Mouse (Mus musculus): ENCODE data around the gene Sept1.
A peak's percentile ranks its signal among the peaks of the same experiment; 100 is the strongest.

DNA sequence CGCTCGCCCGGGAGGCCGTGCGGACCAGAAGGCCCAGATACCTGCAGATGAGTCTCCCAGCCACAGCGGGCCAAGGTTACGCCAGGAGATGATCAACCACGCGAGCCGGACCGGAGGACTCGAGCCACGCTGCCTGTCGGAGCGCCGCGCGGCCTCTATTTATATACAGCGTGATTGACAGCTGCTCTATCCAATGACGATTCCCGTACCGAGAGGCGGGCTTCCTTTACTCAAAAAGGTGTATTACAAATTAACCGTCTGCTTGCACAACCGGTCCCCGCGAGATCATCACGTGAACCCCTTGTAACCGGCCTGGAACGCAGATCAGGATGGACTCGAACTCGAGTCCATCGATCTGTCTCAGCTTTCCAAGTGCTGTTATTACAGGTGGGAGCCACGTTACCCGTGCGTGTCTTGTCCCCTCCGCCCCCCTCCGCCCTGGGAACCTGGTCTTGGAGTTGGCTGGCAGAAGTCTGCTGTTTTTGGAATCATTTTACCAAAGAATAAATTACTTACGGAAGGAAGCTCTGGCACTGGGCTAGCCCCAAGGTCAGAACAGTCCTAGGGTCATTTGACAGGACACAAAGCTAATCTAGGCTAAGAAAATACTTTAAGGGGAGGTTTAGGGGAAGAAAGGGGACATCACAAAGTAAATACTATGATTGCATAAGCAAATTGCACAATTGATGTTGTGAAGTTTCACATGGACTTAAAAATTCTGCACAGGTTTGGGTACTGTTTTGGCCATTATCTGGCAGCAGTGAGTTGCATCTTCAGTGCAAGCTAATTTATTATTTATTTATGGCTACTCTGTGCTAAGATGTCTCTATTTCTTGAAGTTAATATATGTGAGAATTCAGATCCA, 41.2 kb upstream of the Sept1 start, which contains the start of gene Sephs2:
- TF ChIP-seq GATA1 (IDR thresholded peaks at IDR 0.05; ENCODE audit: borderline replicate concordance, low read length) (no peak), CTCF (IDR thresholded peaks at IDR 0.05; ENCODE audit: low read depth, low read length) (no peak), POLR2AphosphoS5 (IDR thresholded peaks at IDR 0.05; ENCODE audit: insufficient replicate concordance, low read depth, low read length) (0 out of 2 replicates have a peak, but pooled peaks have one; percentile 83), TAL1 (conservative IDR thresholded peaks at IDR 0.05; ENCODE audit: low read depth, low read length) (no peak), GATA2 (IDR thresholded peaks at IDR 0.05; ENCODE audit: borderline replicate concordance, low read depth, low read length) (no peak)

Data from G1E (cell line).